Mouse (Mus musculus): ENCODE measurements at regions not wholly inside any gene's neighbourhood (a gene's known extent, or its start where the extent isn't known, plus 50 kb on each side); places are given as distances from the start of the nearest gene placed in this dataset.

DNA sequence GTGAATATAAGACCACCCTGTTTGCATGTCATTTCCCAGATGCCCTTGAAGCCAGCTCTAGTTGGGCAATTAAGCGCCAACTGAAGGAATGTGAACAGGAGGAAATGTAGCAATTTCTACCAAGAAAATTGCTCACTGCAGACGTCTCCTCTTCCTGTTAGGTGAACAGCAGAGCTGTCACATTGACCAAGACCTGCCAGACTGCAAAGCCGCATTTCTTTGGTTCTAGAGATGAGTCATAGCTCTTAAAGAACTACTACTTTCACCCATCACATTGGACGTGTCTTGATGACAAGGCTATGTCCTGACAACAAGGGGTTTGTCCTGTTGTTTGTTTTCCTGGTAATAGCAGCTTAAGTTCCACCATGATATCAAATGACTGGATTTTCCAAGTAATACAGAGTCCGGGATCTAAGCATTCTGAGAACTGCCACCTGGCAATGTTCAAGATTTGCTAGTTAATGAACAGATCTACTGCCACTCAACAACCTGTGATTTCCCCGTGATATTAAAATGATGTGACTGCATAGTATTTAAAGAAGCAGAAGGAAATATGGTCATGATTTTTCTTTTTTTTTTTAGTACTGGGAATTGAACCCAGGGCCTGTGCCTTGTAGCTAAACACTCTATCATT is 68.2 kb upstream of the Fndc3a start:
- TF ChIP-seq CTCF (IDR thresholded peaks at IDR 0.05; ENCODE audit: insufficient read depth, low read length), result no peak
- TF ChIP-seq POLR2A (IDR thresholded peaks at IDR 0.05; ENCODE audit: borderline replicate concordance, extremely low read depth, low read depth, low read length), result no peak

All from lung, adult 2 months (tissue).